8 mouse cellular contexts compared by ENCODE assay signal in genomic region chr4:136172542-136173209, GRCm38 (mm10). TPM values are rescaled to one million over a fixed set of nuclear protein-coding genes. Genes with fewer than 3 reads are reported as not detected.
DNase-seq lines count a peak whose midpoint lies in the region; ATAC-seq and TF ChIP-seq lines count a peak whose summit lies in the region.

No protein-coding gene starts in this region.

- peak overlapping the region; percentile 91 for H3K4me3 ChIP-seq in embryonic facial prominence, embryonic 10.5 days
- H3K4me3 ChIP-seq in heart, postnatal 0 days (ENCODE audit: low read depth, low read length): peak overlapping the region; percentile 84
- H3K4me3 ChIP-seq in megakaryocyte, embryonic 14.5 days (replicated peaks): peak overlapping the region; percentile 97
- peak overlapping the region; percentile 57 for H3K4me3 ChIP-seq in stomach, embryonic 14.5 days (ENCODE audit: low read depth, low read length)

- peak overlapping the region; percentile 60 for H3K9ac ChIP-seq in heart, postnatal 0 days (replicated peaks; ENCODE audit: low read depth, low read length)
- H3K9ac ChIP-seq in stomach, embryonic 14.5 days (replicated peaks; ENCODE audit: low read depth, low read length): peak overlapping the region; percentile 54

- H3K36me3 ChIP-seq in embryonic facial prominence, embryonic 10.5 days (replicated peaks): peaks cover 12% of the 10 kb centered on the region; the same call in 1 of the 2 replicates
- no peaks in the 10 kb centered on the region for H3K36me3 ChIP-seq in heart, postnatal 0 days (replicated peaks; ENCODE audit: control insufficient read depth, insufficient read depth, low read length)
- peaks cover 6% of the 10 kb centered on the region for H3K36me3 ChIP-seq in megakaryocyte, embryonic 14.5 days (replicated peaks; ENCODE audit: low read length)
- no peaks in the 10 kb centered on the region for H3K36me3 ChIP-seq in stomach, embryonic 14.5 days (ENCODE audit: control insufficient read depth, insufficient read depth, low read length)

- H3K27me3 ChIP-seq in embryonic facial prominence, embryonic 10.5 days (replicated peaks; ENCODE audit: low read depth, poor library complexity, severe bottlenecking): peaks cover 8% of the 10 kb centered on the region; the same call in 1 of the 2 replicates
- no peaks in the 10 kb centered on the region for H3K27me3 ChIP-seq in heart, postnatal 0 days (ENCODE audit: control insufficient read depth, insufficient read depth, low read length)
- H3K27me3 ChIP-seq in megakaryocyte, embryonic 14.5 days (replicated peaks): peaks cover 10% of the 10 kb centered on the region
- no peaks in the 10 kb centered on the region for H3K27me3 ChIP-seq in stomach, embryonic 14.5 days (ENCODE audit: control insufficient read depth, insufficient read depth, low read length)

- no peak for TF ChIP-seq CTCF in heart, postnatal 0 days (IDR thresholded peaks at IDR 0.05; ENCODE audit: low read depth)

- ATAC-seq in heart, postnatal 0 days (ENCODE audit: insufficient read depth, low read depth): peak; percentile 54
- no peak for ATAC-seq in stomach, embryonic 14.5 days (ENCODE audit: insufficient number of reproducible peaks, insufficient read depth, low FRiP score, low read depth)

- TF ChIP-seq EP300 in heart, postnatal 0 days (IDR thresholded peaks at IDR 0.05; ENCODE audit: low read depth): no peak

- H3K4me2 ChIP-seq in heart, postnatal 0 days (ENCODE audit: low read depth, low read length): peak overlapping the region; percentile 100
- peak overlapping the region; percentile 97 for H3K4me2 ChIP-seq in stomach, embryonic 14.5 days (replicated peaks; ENCODE audit: low read depth, low read length)

- WGBS in embryonic facial prominence, embryonic 10.5 days: under 1% methylated on average over 67 of the region's 67 CpGs
- under 1% methylated on average over 67 of the region's 67 CpGs for WGBS in heart, postnatal 0 days
- WGBS in stomach, embryonic 14.5 days: under 1% methylated on average over 63 of the region's 67 CpGs

- peak overlapping the region; percentile 90 for H3K27ac ChIP-seq in embryonic facial prominence, embryonic 10.5 days (replicated peaks)
- peak overlapping the region; percentile 5; the same call in 1 of the 2 replicates for H3K27ac ChIP-seq in heart, postnatal 0 days (ENCODE audit: low read depth)
- peak overlapping the region; percentile 29; the same call in 1 of the 2 replicates for H3K27ac ChIP-seq in stomach, embryonic 14.5 days (ENCODE audit: low read length)

- peak; percentile 81 for DNase-seq in ovary, postnatal 36 days (ENCODE audit: low spot score)
- DNase-seq in ovary, postnatal 14 days (ENCODE audit: low spot score): no peak
- peak; percentile 73 for DNase-seq in embryonic facial prominence, embryonic 10.5 days (ENCODE audit: low spot score)
- DNase-seq in heart, postnatal 0 days (ENCODE audit: low spot score): no peak
- peak; percentile 65 to 92 for DNase-seq in kidney, postnatal 36 days
- no peak for DNase-seq in right cerebral cortex, postnatal 36 days (ENCODE audit: low spot score in 2 of 2)

- peaks cover 59% of the 10 kb centered on the region for H3K4me1 ChIP-seq in embryonic facial prominence, embryonic 10.5 days
- peaks cover 12% of the 10 kb centered on the region for H3K4me1 ChIP-seq in heart, postnatal 0 days (ENCODE audit: control insufficient read depth, insufficient read depth)
- H3K4me1 ChIP-seq in megakaryocyte, embryonic 14.5 days: peaks cover 62% of the 10 kb centered on the region
- H3K4me1 ChIP-seq in stomach, embryonic 14.5 days (ENCODE audit: control insufficient read depth, insufficient read depth, low read length): peaks cover 36% of the 10 kb centered on the region

- no peaks in the 10 kb centered on the region for H3K9me3 ChIP-seq in embryonic facial prominence, embryonic 10.5 days
- no peaks in the 10 kb centered on the region for H3K9me3 ChIP-seq in heart, postnatal 0 days (replicated peaks; ENCODE audit: control insufficient read depth, low read length)
- H3K9me3 ChIP-seq in megakaryocyte, embryonic 14.5 days: no peaks in the 10 kb centered on the region
- no peaks in the 10 kb centered on the region for H3K9me3 ChIP-seq in stomach, embryonic 14.5 days (ENCODE audit: control insufficient read depth, low read depth, low read length)

RNA-seq across cellular contexts. Expression of gene E2f2, which starts 0.5 kb away (rescaled TPM):
- 6.2 TPM in 2 replicates for polyA plus RNA-seq in embryonic facial prominence, embryonic 10.5 days (2016; fragmentation: Nextera tagmentation; extraction: Ambion mirVana)
- 6.4 and 6.9 TPM in 2 replicates for total RNA-seq in heart, postnatal 0 days (2014; rRNA removed; ENCODE audit: low replicate concordance)
- polyA plus RNA-seq in heart, postnatal 0 days (2015; fragmentation: Nextera tagmentation; extraction: Ambion mirVana): 2.4 and 2.6 TPM in 2 replicates
- polyA plus RNA-seq in megakaryocyte, embryonic 14.5 days (2012; ENCODE audit: insufficient read depth, low replicate concordance): 10.5 and 25.7 TPM in 2 replicates
- polyA plus RNA-seq in stomach, embryonic 14.5 days (2014; fragmentation: Nextera tagmentation; extraction: Ambion mirVana): 3.5 and 4.4 TPM in 2 replicates

RNA-seq across cellular contexts. Expression of gene Id3, which starts 29.4 kb away (rescaled TPM):
- 593 and 611 TPM in 2 replicates for polyA plus RNA-seq in embryonic facial prominence, embryonic 10.5 days (2016; fragmentation: Nextera tagmentation; extraction: Ambion mirVana)
- 238 and 259 TPM in 2 replicates for total RNA-seq in heart, postnatal 0 days (2014; rRNA removed; ENCODE audit: low replicate concordance)
- polyA plus RNA-seq in heart, postnatal 0 days (2015; fragmentation: Nextera tagmentation; extraction: Ambion mirVana): 169 and 188 TPM in 2 replicates
- 13.8 TPM in 1 of 2 replicates, not detected in the other for polyA plus RNA-seq in megakaryocyte, embryonic 14.5 days (2012; ENCODE audit: insufficient read depth, low replicate concordance)
- polyA plus RNA-seq in stomach, embryonic 14.5 days (2014; fragmentation: Nextera tagmentation; extraction: Ambion mirVana): 384 and 404 TPM in 2 replicates

RNA-seq across cellular contexts. Expression of gene Asap3, which starts 33.5 kb away (rescaled TPM):
- 4.2 and 5.3 TPM in 2 replicates for polyA plus RNA-seq in embryonic facial prominence, embryonic 10.5 days (2016; fragmentation: Nextera tagmentation; extraction: Ambion mirVana)
- total RNA-seq in heart, postnatal 0 days (2014; rRNA removed; ENCODE audit: low replicate concordance): 2.9 and 3.2 TPM in 2 replicates
- 1.7 and 2.0 TPM in 2 replicates for polyA plus RNA-seq in heart, postnatal 0 days (2015; fragmentation: Nextera tagmentation; extraction: Ambion mirVana)
- not detected in 2 replicates for polyA plus RNA-seq in megakaryocyte, embryonic 14.5 days (2012; ENCODE audit: insufficient read depth, low replicate concordance)
- polyA plus RNA-seq in stomach, embryonic 14.5 days (2014; fragmentation: Nextera tagmentation; extraction: Ambion mirVana): 5.1 and 5.6 TPM in 2 replicates

Comparison
In these comparisons a context has a peak if more than half of its experiments do, and no peak if none do; other contexts are left out.
1. DNase-seq: peak in ovary, postnatal 36 days (single experiment), embryonic facial prominence, embryonic 10.5 days (single experiment) and kidney, postnatal 36 days (2 of 2); none in ovary, postnatal 14 days (single experiment), heart, postnatal 0 days (single experiment) and right cerebral cortex, postnatal 36 days (0 of 2).
2. H3K27ac ChIP-seq: peak in every context shown above with its lines; median percentile 90 in embryonic facial prominence, embryonic 10.5 days; 29 in stomach, embryonic 14.5 days; 5 in heart, postnatal 0 days.
3. RNA of gene Id3, which starts 29.4 kb away (polyA plus RNA-seq): 593 to 611 TPM in embryonic facial prominence, embryonic 10.5 days, 384 to 404 TPM in stomach, embryonic 14.5 days and 169 to 188 TPM in heart, postnatal 0 days; 13.8 TPM in megakaryocyte, embryonic 14.5 days; every median in the first group is over 10 times any median in the second.
4. Peak in every context shown above with its lines, with median percentiles within 50 percentile points of each other: H3K4me3 ChIP-seq.